Mouse (Mus musculus) intestine, embryonic 15.5 days (tissue): ENCODE data around the gene Nav1. TPM values are rescaled to one million over a fixed set of nuclear protein-coding genes. Genes with fewer than 3 reads are reported as not detected.
"Not testable (repeated sequence)": the region's sequence is repeated elsewhere in the genome, so short reads cannot be mapped to it uniquely, and the experiment has no call there.

Source experiments
- ATAC-seq: fragments of 200-750 bp; cut with Nextera tagmentation; 2 replicates; pipeline ENCODE4 v1.8.0; 2017; ENCODE audit warnings: moderate TSS enrichment, moderate library complexity
- H3K27ac ChIP-seq: fragments of 300-500 bp; sonication (generic); 2 replicates; pipeline ENCODE4 v1.5.1; 2015; ENCODE audit warnings: mild to moderate bottlenecking, inconsistent platforms
- H3K27me3 ChIP-seq: fragments of 300-500 bp; sonication (generic); replicated peaks from 2 replicates; pipeline ENCODE4 v1.6.1; 2015; ENCODE audit warnings: inconsistent platforms
- H3K36me3 ChIP-seq: fragments of 300-500 bp; sonication (generic); 2 replicates; pipeline ENCODE4 v1.6.1; 2015; ENCODE audit warnings: inconsistent platforms
- H3K4me1 ChIP-seq: fragments of 300-500 bp; sonication (generic); replicated peaks from 2 replicates; pipeline ENCODE4 v1.6.1; 2015; ENCODE audit warnings: inconsistent platforms
- H3K4me2 ChIP-seq: fragments of 300-500 bp; sonication (generic); replicated peaks from 2 replicates; pipeline ENCODE4 v1.6.1; 2015; ENCODE audit warnings: mild to moderate bottlenecking, inconsistent platforms
- H3K4me3 ChIP-seq: fragments of 300-500 bp; sonication (generic); replicated peaks from 2 replicates; pipeline ENCODE4 v1.5.1; 2015; ENCODE audit warnings: inconsistent platforms
- H3K9ac ChIP-seq: fragments of 300-500 bp; sonication (generic); 2 replicates; pipeline ENCODE4 v1.6.1; 2015; ENCODE audit warnings: inconsistent platforms
- H3K9me3 ChIP-seq: fragments of 300-500 bp; sonication (generic); 2 replicates; pipeline ENCODE4 v1.6.1; 2016; ENCODE audit warnings: inconsistent platforms
- WGBS: fragments of 180-500 bp; shearing (Covaris S2); methylation state at CpG from one replicate; pipeline ENCODE4 v1.1.7; 2015; 5-methylcytosine and 5-hydroxymethylcytosine counted together
- polyA plus RNA-seq: library from polyadenylated mRNA; unstranded; fragments of >200 nt; fragmentation: Nextera tagmentation; extraction: Ambion mirVana; gene quantifications from 2 replicates; pipeline ENCODE4 v1.2.1, GENCODE M21; 2015

The Nav1 gene
- polyA plus RNA-seq, 1 experiment from 2014 or later: 11.5 TPM

GRCm38 (mm10) chr1:135502135-135502534 lies 105.0 kb downstream of the Nav1 start:
- no peak for ATAC-seq
- H3K4me3 ChIP-seq: no peak overlapping the region
- no peaks in the 10 kb centered on the region for H3K9me3 ChIP-seq
- H3K27ac ChIP-seq: no peak overlapping the region
- no peak overlapping the region for H3K9ac ChIP-seq
- H3K27me3 ChIP-seq: no peaks in the 10 kb centered on the region
- H3K4me1 ChIP-seq: peaks cover 9% of the 10 kb centered on the region
- no peaks in the 10 kb centered on the region for H3K36me3 ChIP-seq
- H3K4me2 ChIP-seq: no peak overlapping the region
- WGBS: 77% methylated on average over 8 of the region's 8 CpGs

DNA sequence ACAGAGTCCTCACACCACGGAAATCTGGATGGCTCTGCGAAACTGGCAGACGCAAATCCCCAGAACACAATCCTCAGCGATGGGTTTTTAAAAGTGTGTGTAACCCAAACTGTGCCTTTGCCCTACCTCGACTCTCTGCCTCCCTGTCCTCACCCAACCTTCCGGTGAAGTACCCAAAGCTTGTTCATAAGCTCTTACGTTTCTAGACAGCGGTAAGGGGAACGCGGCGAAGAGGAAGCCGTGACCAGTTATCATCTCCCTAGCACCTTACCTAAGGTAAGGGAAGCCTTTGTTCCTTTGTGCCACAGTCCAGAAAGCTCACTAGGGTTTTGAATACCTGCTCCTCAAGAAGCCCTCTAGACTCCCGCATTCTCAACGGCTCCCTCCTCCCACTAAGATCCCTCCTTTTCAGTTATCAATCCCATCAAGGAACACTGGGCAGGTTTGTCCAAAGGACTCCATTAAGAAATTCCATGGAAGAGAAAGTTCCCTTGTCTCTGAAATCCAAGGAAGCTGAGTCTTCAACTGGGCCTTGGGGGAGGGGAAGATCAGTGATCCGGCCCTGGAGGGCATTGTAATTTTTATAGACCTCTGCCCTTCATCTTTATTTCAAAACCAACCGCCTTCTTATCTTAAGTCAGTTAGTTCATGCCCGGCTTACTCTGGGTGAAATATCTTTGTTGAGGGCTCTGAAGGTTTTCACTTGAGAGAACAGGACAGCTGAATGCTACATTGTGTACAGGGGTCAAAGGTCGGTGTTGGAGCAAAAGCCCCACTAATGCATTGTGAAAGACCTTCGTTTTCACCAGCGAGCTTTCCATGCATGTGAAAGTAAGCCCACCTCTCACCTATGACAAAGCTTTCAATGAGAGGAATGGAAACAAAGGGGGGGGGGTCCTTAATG lies 108.4 kb downstream of the Nav1 start:
- Histone ChIP-seq H3K36me3 (no peaks in the 10 kb centered on the region), H3K4me3 (no peak overlapping the region), H3K4me2 (no peak overlapping the region), H3K9me3 (no peaks in the 10 kb centered on the region), H3K9ac (no peak overlapping the region), H3K4me1 (peaks cover 6% of the 10 kb centered on the region), H3K27me3 (no peaks in the 10 kb centered on the region), H3K27ac (no peak overlapping the region)
- peak; percentile 74 for ATAC-seq
- WGBS: 76% methylated on average over 20 of the region's 20 CpGs

GRCm38 (mm10) chr1:135495048-135495447 lies 112.0 kb downstream of the Nav1 start:
- no peak for ATAC-seq
- peaks cover 7% of the 10 kb centered on the region; the same call in 1 of the 2 replicates for H3K4me1 ChIP-seq
- H3K27ac ChIP-seq: no peak overlapping the region
- H3K27me3 ChIP-seq: no peaks in the 10 kb centered on the region
- no peaks in the 10 kb centered on the region for H3K36me3 ChIP-seq
- H3K4me3 ChIP-seq: no peak overlapping the region
- H3K9me3 ChIP-seq: no peaks in the 10 kb centered on the region
- WGBS: 82% methylated on average over 1 of the region's 1 CpGs
- H3K4me2 ChIP-seq: no peak overlapping the region
- H3K9ac ChIP-seq: no peak overlapping the region

GRCm38 (mm10) chr1:135493862-135494261 lies 113.2 kb downstream of the Nav1 start:
- Histone ChIP-seq H3K36me3 (no peaks in the 10 kb centered on the region), H3K27me3 (no peaks in the 10 kb centered on the region), H3K9me3 (no peaks in the 10 kb centered on the region), H3K4me3 (no peak overlapping the region), H3K4me1 (peaks cover 7% of the 10 kb centered on the region; the same call in 1 of the 2 replicates), H3K4me2 (no peak overlapping the region), H3K27ac (no peak overlapping the region), H3K9ac (no peak overlapping the region)
- WGBS: 79% methylated on average over 6 of the region's 6 CpGs
- ATAC-seq: no peak

GRCm38 (mm10) chr1:135492406-135492805 lies 114.7 kb downstream of the Nav1 start:
- H3K4me2 ChIP-seq: no peak overlapping the region
- 83% methylated on average over 10 of the region's 10 CpGs for WGBS
- H3K4me3 ChIP-seq: no peak overlapping the region
- no peaks in the 10 kb centered on the region for H3K9me3 ChIP-seq
- no peaks in the 10 kb centered on the region for H3K36me3 ChIP-seq
- no peak overlapping the region for H3K27ac ChIP-seq
- no peak for ATAC-seq
- peaks cover 7% of the 10 kb centered on the region; the same call in 1 of the 2 replicates for H3K4me1 ChIP-seq
- no peak overlapping the region for H3K9ac ChIP-seq
- no peaks in the 10 kb centered on the region for H3K27me3 ChIP-seq

- WGBS: 54% methylated on average over 10 of the region's 10 CpGs
- H3K4me1 ChIP-seq: peaks cover 7% of the 10 kb centered on the region; the same call in 1 of the 2 replicates
- no peak for ATAC-seq
- H3K9me3 ChIP-seq: no peaks in the 10 kb centered on the region
- no peak overlapping the region for H3K27ac ChIP-seq
- H3K9ac ChIP-seq: no peak overlapping the region
- H3K27me3 ChIP-seq: no peaks in the 10 kb centered on the region
- H3K36me3 ChIP-seq: no peaks in the 10 kb centered on the region
- H3K4me2 ChIP-seq: no peak overlapping the region
- no peak overlapping the region for H3K4me3 ChIP-seq
Measured at GRCm38 (mm10) chr1:135490931-135491666, 116.0 kb downstream of the Nav1 start.

DNA sequence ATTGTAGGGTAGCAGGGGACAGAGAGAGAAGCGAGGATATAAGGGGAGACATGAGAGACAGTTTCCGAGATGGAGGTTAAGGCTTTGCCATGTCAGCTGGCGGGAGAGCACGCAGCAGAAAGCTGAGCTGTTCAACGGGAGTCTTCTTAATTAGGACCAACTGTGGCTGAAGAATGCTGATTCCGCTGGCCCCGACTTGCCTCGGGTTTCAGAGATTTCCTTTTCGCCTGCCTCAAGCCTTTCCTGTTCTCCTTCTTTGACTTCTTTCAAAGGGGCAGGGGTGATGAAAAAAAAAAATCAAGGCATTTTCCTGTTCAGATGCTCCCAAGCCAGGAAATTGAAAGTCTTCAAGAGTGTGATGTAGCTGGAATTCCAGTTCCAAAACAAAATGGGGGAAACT lies 118.2 kb downstream of the Nav1 start:
- WGBS: 74% methylated on average over 9 of the region's 9 CpGs
- no peak overlapping the region for H3K9ac ChIP-seq
- peaks cover 3% of the 10 kb centered on the region; the same call in 1 of the 2 replicates for H3K4me1 ChIP-seq
- H3K4me2 ChIP-seq: no peak overlapping the region
- no peak for ATAC-seq
- no peaks in the 10 kb centered on the region for H3K27me3 ChIP-seq
- no peaks in the 10 kb centered on the region for H3K36me3 ChIP-seq
- no peaks in the 10 kb centered on the region for H3K9me3 ChIP-seq
- no peak overlapping the region for H3K4me3 ChIP-seq
- H3K27ac ChIP-seq: no peak overlapping the region

DNA sequence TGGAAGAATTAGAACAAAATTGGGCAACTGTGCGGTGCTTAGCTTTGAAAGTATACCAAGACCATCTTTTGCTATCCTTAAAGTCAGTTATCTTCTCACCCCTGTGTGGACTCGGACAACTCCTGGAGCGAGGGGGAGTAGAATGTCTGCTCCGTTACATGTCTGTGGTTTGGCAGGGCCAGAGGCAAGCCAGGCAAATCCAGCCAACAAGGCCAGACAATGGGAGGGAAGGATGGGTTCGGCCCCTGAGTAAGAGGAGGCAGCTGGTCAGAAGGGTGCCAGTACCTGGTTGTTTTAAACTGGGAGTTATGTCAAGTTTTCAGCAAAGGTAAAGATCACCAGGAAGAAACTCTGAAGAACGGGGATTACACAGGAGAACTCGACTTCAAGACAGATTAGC lies 121.9 kb downstream of the Nav1 start:
- WGBS: 91% methylated on average over 7 of the region's 7 CpGs
- no peak overlapping the region for H3K27ac ChIP-seq
- no peaks in the 10 kb centered on the region for H3K4me1 ChIP-seq
- no peaks in the 10 kb centered on the region for H3K36me3 ChIP-seq
- H3K27me3 ChIP-seq: no peaks in the 10 kb centered on the region
- H3K4me3 ChIP-seq: no peak overlapping the region
- no peak for ATAC-seq
- no peak overlapping the region for H3K4me2 ChIP-seq
- H3K9ac ChIP-seq: no peak overlapping the region
- H3K9me3 ChIP-seq: no peaks in the 10 kb centered on the region

GRCm38 (mm10) chr1:135484503-135485051 lies 122.5 kb downstream of the Nav1 start:
- H3K4me1 ChIP-seq, ATAC-seq, H3K4me2 ChIP-seq, H3K4me3 ChIP-seq, H3K9me3 ChIP-seq, H3K36me3 ChIP-seq, H3K27ac ChIP-seq, H3K9ac ChIP-seq, H3K27me3 ChIP-seq: not testable (repeated sequence)
- 88% methylated on average over 9 of the region's 9 CpGs for WGBS

DNA sequence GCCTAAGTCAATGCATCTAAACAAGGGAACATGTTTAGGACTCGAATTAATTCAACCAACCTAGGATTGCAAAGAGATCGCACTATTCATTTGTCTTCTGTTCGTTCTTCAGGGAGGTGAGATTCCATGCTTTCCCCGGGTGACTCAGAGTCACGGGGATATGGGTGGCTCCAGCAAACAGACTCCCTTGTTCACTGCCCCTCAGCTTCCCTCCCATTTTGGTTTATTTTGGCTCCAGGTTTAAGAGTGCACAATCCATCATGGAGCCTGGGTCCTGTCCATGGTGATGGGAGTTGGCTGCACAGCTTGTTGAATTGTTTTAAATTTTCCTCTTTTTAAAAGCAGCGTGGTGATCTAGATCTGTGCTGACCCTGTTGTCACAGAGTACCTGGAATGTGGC lies 123.1 kb downstream of the Nav1 start:
- ATAC-seq: no peak
- H3K9me3 ChIP-seq: no peaks in the 10 kb centered on the region
- no peaks in the 10 kb centered on the region for H3K36me3 ChIP-seq
- no peaks in the 10 kb centered on the region for H3K27me3 ChIP-seq
- no peak overlapping the region for H3K9ac ChIP-seq
- 81% methylated on average over 6 of the region's 6 CpGs for WGBS
- no peak overlapping the region for H3K4me3 ChIP-seq
- H3K4me1 ChIP-seq: no peaks in the 10 kb centered on the region
- no peak overlapping the region for H3K27ac ChIP-seq
- no peak overlapping the region for H3K4me2 ChIP-seq

GRCm38 (mm10) chr1:135482666-135483065 lies 124.4 kb downstream of the Nav1 start:
- Histone ChIP-seq H3K27me3 (no peaks in the 10 kb centered on the region), H3K27ac (no peak overlapping the region), H3K4me3 (no peak overlapping the region), H3K9me3 (no peaks in the 10 kb centered on the region), H3K4me2 (no peak overlapping the region), H3K36me3 (no peaks in the 10 kb centered on the region), H3K4me1 (no peaks in the 10 kb centered on the region), H3K9ac (no peak overlapping the region)
- WGBS: 97% methylated on average over 1 of the region's 1 CpGs
- no peak for ATAC-seq

- no peak for ATAC-seq
- WGBS: 84% methylated on average over 9 of the region's 9 CpGs
Measured at GRCm38 (mm10) chr1:135481656-135482055, 125.4 kb downstream of the Nav1 start.

More at GRCm38 (mm10) chr1:135481656-135482055, 125.4 kb downstream of the Nav1 start:
- no peaks in the 10 kb centered on the region for H3K4me1 ChIP-seq
- no peak overlapping the region for H3K4me2 ChIP-seq
- H3K9me3 ChIP-seq: no peaks in the 10 kb centered on the region
- H3K4me3 ChIP-seq: no peak overlapping the region
- H3K27ac ChIP-seq: no peak overlapping the region
- H3K27me3 ChIP-seq: no peaks in the 10 kb centered on the region
- no peak overlapping the region for H3K9ac ChIP-seq
- no peaks in the 10 kb centered on the region for H3K36me3 ChIP-seq
